Mouse (Mus musculus) kidney, adult 2 months (tissue): ENCODE measurements around the gene Kpna2.

Source experiments
- CTCF ChIP-seq: fragments of 200-500 bp; conservative IDR thresholded peaks from 2 replicates; pipeline ENCODE4 v1.5.1; 2011; ENCODE audit warnings: low read depth, mild to moderate bottlenecking, control low read depth, low read length, moderate library complexity, mixed read lengths; ENCODE audit not compliant: insufficient read depth, insufficient read length
- POLR2A ChIP-seq: fragments of 200-500 bp; IDR thresholded peaks from one replicate; pipeline ENCODE4 v1.6.1; 2011; ENCODE audit warnings: low read depth, low read length, control low read depth

DNA sequence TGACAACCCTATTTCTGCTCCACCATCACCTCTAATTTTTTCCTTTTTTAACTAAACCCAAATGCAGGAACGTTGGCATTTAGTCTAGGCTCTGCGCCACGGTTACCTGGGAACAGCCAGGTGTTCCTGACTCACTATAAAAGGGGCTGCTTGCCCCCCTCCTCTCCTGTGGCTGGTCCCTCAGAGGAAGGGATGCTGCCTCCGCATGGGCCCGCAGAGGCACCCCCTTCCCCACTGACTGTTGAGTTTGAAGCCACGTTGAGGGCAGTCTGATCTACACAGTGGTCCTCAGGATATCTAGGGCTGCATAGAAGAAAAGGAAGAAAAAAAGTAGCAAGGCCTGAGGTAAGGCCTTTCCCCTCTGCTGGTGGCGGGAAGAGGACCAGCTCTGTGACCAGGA lies 11.8 kb upstream of the Kpna2 start:
- no peak for TF ChIP-seq POLR2A
- no peak for TF ChIP-seq CTCF
